Mouse (Mus musculus): ENCODE measurements around the gene Gbp4.
A peak's percentile ranks its signal among the peaks of the same experiment; 100 is the strongest.
"Not testable (repeated sequence)": the region's sequence is repeated elsewhere in the genome, so short reads cannot be mapped to it uniquely, and the experiment has no call there.

Gene Gbp4

DNA sequence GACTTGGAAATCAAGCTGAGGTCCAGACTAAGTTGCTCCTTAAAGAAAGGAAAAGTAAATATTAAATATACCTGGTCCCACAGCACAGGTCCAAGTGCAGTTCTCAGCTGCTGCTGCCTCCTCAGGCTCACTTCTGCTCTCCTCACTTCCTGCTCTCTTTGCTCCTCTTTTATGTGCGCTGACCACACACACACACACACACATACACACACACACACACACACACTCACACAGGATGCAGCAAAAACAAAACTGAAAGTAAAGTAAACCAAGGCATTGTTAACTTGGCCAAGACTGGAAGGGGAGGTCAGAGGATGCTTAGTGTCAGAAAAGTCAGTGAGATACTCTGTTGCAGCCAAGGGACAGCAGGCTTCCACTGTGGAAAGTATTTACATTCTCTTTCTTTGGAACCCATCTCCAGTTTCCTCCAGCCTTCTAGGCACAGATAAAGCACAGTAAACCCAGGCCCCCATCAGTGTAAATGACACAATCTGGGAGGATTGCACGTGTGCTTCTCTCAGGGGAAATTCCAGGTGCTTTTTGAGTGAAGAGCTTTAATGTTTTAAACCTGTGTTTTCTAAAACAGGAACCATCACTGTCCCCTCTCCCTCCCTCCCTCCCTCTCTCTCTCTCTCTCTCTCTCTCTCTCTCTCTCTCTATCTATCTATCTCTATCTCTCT lies at the start of gene Gbp4, which contains the start of the genes Gbp9 and Gbp8:
TSS of gene Gbp4 (minus strand) at position 178 of the 680 bp plus-strand sequence.
TSS of gene Gbp9 (minus strand) at position 131 of the 680 bp plus-strand sequence.
TSS of gene Gbp8 (minus strand) at position 132 of the 680 bp plus-strand sequence.
- DNase-seq (ENCODE audit: low read depth): peak; percentile 30

DNA sequence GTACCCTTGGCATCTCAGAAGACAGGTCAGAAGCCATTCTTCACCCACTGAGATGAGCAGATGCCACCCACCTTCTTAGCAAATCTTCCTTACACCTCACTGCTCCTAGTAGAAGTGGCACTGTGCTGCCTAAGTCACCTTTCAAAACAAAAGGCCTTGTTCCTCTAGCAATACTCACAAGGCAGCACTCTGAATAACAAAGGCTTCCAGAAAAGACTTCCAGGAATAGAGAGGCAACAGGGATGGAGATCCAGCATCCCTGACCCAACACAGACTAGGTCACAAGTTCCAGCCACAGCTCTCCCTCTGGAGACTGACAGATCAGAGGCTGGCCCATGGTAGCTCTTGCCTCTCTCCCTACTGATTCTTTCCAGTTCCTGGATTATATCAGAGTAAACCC lies 42.1 kb upstream of the Gbp4 start:
- no peak for DNase-seq (ENCODE audit: low read depth)

DNA sequence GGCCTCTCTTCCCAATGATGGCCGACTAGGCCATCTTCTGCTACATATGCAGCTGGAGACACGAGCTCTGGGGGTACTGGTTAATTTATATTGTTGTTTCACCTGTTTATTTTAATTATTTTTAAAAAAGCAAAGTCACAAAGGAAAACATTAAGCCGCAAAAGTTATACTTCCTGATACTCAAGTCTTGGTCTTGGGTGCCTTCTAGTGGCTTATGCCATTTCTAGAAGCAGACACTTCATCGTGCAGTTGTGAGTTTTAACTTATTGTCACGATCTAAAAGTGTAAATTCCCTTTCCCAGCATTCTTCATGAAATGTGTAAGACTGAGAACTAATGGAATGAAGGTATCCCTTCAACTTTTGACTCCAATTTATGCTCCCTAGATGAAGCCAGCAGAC lies 17.2 kb upstream of the Gbp4 start:
- DNase-seq (ENCODE audit: low read depth): peak; percentile 3

DNA sequence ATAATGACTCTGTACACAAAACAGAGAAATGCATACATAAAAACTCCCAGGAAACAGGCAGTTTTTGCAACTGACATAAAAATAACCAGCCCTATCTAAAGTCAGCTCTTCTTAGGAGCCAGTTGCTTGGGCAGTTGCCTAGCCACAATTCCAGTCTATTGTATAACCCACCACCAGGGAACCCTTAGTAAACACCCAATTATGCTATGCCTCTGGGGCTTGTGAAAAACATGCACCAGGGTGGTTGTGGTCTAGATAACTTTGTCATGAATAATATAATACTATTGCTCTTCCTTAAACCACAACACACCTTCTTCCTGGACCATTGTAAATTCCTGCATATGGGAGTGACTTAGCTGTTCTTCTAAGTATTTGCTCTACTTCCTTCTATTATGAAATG lies 14.7 kb upstream of the Gbp4 start:
- no peak for DNase-seq (ENCODE audit: low read depth)

DNA sequence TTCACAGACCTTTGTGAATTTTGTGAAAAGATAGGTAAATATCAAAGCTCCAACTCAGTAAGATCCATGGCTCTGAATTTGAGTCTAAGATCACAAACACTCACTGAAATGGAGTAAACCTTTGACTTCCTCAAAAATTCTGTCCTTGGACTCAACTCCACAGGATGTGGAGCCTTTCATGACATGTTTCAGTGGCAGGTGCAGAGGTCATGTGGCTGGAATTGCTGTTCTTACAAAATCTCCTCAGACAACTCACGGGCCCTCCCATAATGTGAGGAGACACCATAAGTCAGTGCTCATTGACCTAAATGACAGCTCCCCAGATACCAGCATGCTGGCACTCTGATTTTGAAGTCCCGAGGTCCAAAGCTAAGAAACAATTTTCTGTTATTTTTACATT lies 8.7 kb upstream of the Gbp4 start:
- DNase-seq (ENCODE audit: low read depth): not testable (repeated sequence)

DNA sequence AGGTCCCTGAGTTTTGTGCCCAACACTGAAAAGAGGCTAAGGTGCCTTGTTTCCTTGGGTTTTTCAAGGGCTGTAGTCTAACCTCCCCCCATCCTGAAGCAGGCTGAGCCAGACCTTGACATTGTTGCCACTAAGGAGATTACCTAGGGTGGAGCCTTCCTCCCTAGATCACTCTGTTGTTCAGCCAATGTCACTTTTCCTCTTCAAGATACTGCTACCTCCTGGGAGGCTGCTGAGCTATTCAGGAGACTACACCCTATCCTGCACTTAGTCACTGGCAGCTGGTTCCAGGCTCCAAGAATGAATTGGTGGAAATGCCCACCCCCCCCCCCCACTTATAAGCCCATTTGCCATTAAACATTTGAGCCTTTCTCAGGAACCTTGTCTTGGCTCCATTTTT lies 7.1 kb upstream of the Gbp4 start:
- no peak for DNase-seq (ENCODE audit: low read depth)

DNA sequence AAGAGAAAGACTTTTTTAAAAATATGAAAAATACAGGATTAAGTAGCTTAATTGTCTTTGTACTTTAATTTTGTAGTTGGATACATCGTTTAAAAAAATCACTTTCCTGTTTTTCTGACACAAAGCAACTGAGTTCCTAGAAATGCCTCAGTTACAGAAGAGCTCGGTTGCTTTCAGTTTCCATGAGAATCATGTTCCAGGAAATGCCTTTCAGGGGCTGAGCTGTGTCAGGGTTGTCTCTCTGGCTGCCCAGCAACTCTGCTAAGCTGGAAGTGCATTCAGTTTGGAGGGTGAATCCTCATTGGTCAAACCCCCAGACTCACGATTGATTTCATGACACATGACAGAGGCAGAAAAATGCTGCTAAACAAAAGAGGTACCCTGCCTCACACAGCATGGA lies 6.3 kb upstream of the Gbp4 start:
- not testable (repeated sequence) for DNase-seq (ENCODE audit: low read depth)

DNA sequence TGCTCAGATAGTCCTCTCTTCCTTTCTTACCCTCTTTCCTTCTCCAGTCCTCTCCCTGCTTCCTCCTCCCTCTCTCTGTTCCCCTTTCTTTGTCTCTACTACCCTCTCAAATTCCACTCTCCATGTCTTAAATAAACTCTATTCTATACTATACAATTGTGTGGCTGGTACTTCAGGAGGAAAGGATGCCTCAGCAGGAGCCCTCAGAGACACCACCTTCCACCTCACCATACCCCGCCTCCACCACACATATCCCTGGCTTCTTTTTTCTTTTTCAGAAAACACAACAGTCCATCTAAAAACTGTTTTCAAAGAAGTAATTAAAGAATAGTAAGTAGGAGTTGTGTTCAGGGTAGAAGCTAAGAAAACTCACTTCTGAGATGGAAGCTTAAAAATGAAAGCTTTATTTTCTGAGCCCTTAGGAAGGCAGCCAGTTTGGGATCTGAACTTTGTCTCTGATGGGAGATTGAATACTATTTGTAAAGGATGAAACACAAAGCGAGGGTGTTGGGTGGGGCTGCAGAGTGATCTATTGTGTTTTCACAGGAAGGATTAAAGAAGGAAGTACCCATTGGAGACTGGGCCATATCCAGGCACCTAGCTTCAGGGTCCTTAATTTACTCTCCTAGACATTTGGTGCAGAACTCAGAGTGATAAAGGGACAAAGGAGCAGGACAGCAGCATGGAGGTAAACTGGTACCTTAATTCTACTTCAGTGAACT lies 864 bp upstream of the Gbp4 start:
- DNase-seq (ENCODE audit: low read depth): not testable (repeated sequence)

DNA sequence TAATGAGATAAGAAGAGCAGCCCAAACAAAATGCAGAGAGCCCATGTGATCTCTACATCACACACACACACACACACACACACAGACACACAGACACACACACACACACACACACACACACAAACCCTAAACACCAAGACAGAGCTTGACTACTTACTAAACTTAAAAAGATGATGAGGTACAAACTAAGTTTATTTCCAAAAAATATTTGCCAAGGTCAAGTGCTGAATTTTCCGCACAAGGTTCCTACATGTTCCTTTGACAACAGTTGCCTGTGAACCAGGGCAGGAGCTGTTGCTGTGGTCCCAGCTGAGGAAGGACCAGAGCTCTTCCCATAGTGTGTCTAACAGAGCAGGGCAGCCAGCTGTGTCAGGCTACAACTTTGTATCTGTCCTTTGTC lies 480 bp downstream of the Gbp4 start:
- no peak for DNase-seq (ENCODE audit: low read depth)

DNA sequence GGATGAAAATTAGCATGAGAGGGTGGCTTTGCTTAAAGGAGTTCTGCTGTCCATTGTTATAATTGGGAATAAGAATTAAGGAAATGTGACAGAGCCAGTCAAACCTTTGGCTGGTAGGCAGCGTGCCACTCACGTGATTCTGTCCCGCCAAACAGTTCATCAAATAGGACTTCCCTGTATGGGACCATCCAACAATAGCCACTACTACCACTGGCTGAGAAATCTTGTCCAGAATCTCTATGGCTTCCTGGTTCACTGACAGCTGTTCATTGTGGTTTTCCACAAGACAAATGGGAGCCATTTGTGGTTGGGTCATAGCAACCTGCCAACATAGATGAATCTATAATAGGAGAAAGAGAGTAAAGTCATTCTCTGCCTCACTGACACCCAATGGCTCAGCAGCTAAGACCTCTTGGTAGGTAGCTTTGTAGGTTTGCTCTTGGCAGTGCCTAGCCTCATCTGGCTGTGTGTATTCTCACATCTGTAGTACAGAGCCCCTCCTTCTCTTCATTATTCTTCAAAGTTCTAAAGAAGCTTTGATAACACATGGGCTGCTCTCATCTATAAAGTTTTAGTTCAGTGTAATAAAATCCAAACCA lies 2.6 kb downstream of the Gbp4 start:
- DNase-seq (ENCODE audit: low read depth): peak; percentile 57

DNA sequence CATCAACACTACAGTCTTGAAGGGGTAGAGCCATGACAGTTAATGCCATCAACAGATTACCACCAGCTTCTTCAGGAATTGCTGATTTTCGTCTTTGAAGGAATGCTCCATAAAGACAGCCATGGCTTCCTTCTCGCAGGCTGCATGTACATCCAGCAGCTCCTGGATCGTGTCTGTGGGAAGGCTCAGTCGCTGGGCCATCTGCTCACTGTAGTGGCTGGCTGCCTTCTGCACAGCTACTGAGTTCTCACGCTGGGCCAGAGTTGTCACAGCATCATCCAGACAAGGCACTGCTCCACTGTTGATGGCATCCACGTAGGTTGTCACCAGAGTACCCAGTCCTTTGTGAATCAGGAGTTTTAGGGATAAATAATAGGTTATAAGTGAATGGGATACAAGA lies 17.7 kb downstream of the Gbp4 start:
- not testable (repeated sequence) for DNase-seq (ENCODE audit: low read depth)

DNA sequence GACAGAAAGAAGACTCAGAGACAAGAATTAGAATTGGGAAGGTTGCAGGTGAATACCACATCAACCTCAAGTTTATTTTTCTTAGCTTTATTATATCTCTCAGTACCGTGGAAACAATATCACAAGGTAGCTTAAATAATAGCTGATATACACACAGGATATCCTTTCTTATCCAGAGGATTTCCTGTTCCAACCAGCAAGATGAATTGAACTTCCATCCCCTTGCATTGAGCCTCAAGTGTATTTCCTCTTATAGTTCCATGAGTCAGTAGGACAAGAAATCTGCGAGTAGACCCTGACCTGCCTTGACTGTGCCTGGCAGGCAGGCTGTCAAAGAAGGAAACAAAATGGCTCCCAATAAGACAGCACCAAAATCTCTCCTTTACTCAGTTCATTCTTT lies 23.6 kb downstream of the Gbp4 start:
- DNase-seq (ENCODE audit: low read depth): no peak

DNA sequence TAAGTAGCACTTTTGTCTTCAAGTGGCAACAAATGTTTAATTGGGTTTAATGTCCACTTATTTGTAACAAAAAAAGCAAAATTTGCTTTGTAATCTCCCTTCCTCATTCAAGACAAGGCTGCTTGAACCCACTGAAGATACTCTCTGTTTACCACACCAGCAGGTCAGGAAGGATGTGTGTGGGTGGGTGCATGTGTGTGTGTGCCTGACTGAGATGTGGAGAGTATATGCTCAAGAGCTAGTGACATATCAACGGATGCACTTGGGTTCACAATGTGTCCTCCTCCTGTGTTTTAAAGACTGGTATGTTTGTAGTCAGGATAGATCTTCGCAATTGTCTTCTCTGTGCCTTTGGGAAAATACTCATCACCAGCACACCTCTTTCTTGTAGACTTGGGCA lies 24.7 kb downstream of the Gbp4 start:
- DNase-seq (ENCODE audit: low read depth): no peak

DNA sequence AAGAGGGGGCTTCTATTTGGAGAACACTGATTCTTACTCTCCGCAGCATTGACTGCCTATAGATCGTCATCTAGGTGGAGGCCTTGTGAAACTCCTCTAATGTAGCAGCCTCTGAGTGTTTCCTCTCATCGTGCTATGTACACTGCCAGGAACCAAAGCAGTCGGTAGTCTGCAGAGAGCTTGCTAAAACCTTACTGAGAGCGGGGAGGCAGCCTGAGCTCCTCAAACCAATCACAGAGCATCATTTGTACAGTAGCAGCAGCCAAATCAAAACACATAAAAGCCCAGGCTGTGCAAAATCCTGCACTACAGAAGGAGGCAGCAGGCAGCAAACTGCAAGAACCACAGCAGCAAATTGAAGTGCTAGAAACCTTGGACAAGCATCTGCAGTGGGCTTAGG lies 25.7 kb downstream of the Gbp4 start:
- DNase-seq (ENCODE audit: low read depth): no peak

DNA sequence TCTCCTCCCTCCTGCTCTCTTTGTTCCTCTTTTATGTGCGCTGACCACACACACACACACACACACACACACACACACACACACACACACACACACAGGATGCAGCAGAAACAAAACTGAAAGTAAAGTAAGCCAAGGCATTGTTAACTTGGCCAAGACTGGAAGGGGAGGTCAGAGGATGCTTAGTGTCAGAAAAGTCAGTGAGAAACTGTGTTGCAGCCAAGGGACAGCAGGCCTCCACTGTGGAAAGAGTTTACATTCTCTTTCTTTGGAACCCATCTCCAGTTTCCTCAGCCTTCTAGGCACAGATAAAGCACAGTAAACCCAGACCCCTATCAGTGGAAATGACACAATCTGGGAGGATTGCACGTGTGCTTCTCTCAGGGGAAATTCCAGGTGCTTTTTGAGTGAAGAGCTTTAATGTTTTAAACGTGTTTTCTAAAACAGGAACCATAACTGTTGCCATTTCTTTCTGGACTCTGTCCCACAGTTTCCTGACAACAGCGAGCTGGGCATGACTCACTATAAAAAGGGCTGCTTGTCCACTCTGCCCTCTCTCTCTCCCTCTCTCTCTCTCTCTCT lies 29.0 kb downstream of the Gbp4 start:
- peak; percentile 71 for DNase-seq (ENCODE audit: low read depth)

DNA sequence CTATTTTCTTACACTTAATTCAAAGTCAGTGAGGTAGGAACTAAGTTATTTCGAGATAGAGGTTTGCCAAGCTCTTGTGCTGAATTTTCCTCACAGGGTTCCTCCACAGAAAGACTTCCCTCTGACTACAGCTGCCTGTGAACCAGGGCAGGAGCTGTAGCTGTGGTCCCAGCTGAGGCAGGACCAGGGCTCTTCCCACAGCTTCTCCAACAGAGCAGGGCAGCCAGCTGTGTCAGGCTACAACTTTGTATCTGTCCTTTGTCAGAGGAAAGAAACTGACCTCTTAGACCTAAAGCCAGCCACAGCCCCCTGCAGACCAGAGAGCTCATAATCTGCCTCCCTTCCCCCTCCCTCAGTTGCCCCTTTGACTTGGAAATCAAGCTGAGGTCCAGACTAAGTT lies 29.6 kb downstream of the Gbp4 start:
- DNase-seq (ENCODE audit: low read depth): not testable (repeated sequence)

DNA sequence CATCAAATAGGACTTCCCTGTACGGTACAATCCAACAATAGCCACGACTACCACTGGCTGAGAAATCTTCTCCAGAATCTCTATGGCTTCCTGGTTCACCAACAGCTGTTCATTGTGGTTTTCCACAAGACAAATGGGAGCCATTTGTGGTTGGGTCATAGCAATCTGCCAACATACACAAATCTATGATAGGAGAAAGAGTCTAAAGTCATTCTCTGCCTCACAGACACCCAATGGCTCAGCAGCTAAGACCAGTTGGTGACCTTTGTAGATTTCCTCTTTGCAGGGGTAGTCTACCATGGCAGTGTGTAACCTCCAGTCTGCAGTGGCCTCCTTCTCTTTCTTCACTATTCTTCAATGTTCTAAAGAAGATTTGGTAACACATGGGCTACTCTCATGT lies 33.7 kb downstream of the Gbp4 start:
- peak; percentile 50 for DNase-seq (ENCODE audit: low read depth)

DNA sequence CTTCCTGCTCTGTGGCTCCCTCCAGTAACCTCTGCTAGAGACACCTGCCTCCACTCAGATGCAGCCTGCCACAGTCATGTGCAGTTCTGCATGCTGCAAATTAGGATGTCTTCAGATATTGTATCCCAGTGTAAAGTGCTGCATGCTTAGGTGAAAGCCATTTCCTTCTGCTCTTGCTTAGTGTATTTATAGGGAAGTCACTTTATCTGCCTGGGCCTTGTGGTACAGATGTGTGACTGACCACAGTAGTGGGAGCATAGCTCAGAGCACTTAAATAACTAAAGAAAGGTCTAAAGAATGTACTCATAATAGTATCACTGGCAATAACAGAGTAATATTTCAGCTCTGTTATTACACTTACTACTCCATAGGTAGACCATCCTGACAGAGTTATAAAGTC lies 57.5 kb downstream of the Gbp4 start:
- DNase-seq (ENCODE audit: low read depth): no peak

DNA sequence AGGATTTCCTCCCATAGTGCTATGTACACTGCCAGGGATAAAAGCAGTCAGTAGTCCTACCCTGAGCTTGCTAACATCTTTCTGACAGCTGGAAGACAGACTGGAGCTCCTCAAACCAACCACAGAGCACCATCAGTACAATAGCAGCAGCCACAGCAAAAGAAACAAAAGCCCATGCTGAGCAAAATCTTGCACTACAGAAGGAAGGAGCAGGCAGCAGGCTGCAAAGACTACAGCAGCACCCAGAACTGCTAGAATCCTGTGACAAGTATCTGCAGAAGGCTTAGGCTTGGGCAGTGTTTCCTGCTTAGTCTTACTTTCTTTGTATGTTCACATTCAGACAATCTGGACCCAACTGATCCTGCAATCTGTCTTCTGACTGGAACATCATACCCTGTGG lies 71.0 kb downstream of the Gbp4 start:
- not testable (repeated sequence) for DNase-seq (ENCODE audit: low read depth)

Data from 416B (cell line).